Mouse (Mus musculus) hindbrain, postnatal 0 days (tissue): Measurements from ENCODE around the gene Zfp385c. TPM values are rescaled to one million over a fixed set of nuclear protein-coding genes. Genes with fewer than 3 reads are reported as not detected.

Experiments
- ATAC-seq: fragments of 200-750 bp; cut with Nextera tagmentation; 2 replicates; pipeline ENCODE4 v1.8.0; 2017; ENCODE audit warnings: mild to moderate bottlenecking, moderate TSS enrichment, moderate library complexity
- DNase-seq: peaks from one replicate; pipeline ENCODE4 v3.0.0-alpha.2; 2015; ENCODE audit warnings: low spot score
- H3K27ac ChIP-seq: fragments of 300-500 bp; sonication (generic); 2 replicates; pipeline ENCODE4 v1.5.1; 2014; ENCODE audit warnings: mild to moderate bottlenecking
- H3K27me3 ChIP-seq: fragments of 300-500 bp; sonication (generic); 2 replicates; pipeline ENCODE4 v1.6.1; 2014; ENCODE audit warnings: low read length, mixed read lengths; ENCODE audit not compliant: insufficient read depth
- H3K36me3 ChIP-seq: fragments of 300-500 bp; sonication (generic); 2 replicates; pipeline ENCODE4 v1.6.1; 2014; ENCODE audit warnings: low read length, mixed read lengths; ENCODE audit not compliant: insufficient read depth
- H3K4me1 ChIP-seq: fragments of 300-500 bp; sonication (generic); 2 replicates; pipeline ENCODE4 v1.6.1; 2014; ENCODE audit warnings: antibody characterized with exemption, low read length, mixed read lengths; ENCODE audit not compliant: insufficient read depth
- H3K4me2 ChIP-seq: fragments of 300-500 bp; sonication (generic); 2 replicates; pipeline ENCODE4 v1.6.1; 2014; ENCODE audit warnings: low read depth, mild to moderate bottlenecking, low read length, moderate library complexity, mixed read lengths
- H3K4me3 ChIP-seq: fragments of 300-500 bp; sonication (generic); 2 replicates; pipeline ENCODE4 v1.5.1; 2014; ENCODE audit warnings: low read length
- H3K9ac ChIP-seq: fragments of 300-500 bp; sonication (generic); replicated peaks from 2 replicates; pipeline ENCODE4 v1.6.1; 2014; ENCODE audit warnings: mild to moderate bottlenecking, low read length, moderate library complexity, mixed read lengths
- H3K9me3 ChIP-seq: fragments of 300-500 bp; sonication (generic); 2 replicates; pipeline ENCODE4 v1.6.1; 2016; ENCODE audit warnings: low read length, mixed read lengths
- CTCF ChIP-seq: IDR thresholded peaks from 2 replicates; pipeline ENCODE4 v1.5.1; 2016; ENCODE audit warnings: antibody characterized with exemption, control low read depth, low read depth
- WGBS: fragments of 180-500 bp; shearing (Covaris S2); extraction: QIAGEN DNeasy Blood & Tissue Kit; methylation state at CpG from one replicate; pipeline ENCODE4 v1.1.7; 2014; 5-methylcytosine and 5-hydroxymethylcytosine counted together
- polyA plus RNA-seq: library from polyadenylated mRNA; unstranded; fragments of >200 nt; fragmentation: Nextera tagmentation; extraction: Ambion mirVana; gene quantifications from 2 replicates; pipeline ENCODE4 v1.2.1, GENCODE M21; 2015
- total RNA-seq: library from RNA; depleted of rRNA; stranded (reverse); fragments of >200 nt; gene quantifications from 2 replicates; pipeline ENCODE4 v1.2.3, GENCODE M21; 2014

The Zfp385c gene
- total and polyA plus RNA-seq, 2 experiments from 2014 or later = 9.8 to 10.0 TPM

GRCm38 (mm10) chr11:100719312-100719711 is 27.1 kb upstream of the Zfp385c start:
- H3K4me2 ChIP-seq = no peak overlapping the region
- ATAC-seq (no peak), DNase-seq (no peak)
- no peaks in the 10 kb centered on the region for H3K9me3 ChIP-seq
- H3K4me1 ChIP-seq = peaks cover 8% of the 10 kb centered on the region; the same call in 1 of the 2 replicates
- H3K4me3 ChIP-seq = no peak overlapping the region
- H3K9ac ChIP-seq = no peak overlapping the region
- 67% methylated on average over 3 of the region's 3 CpGs for WGBS
- H3K27ac ChIP-seq = 0 out of 2 replicates have a peak overlapping the region, but pooled peaks have one; percentile 28
- no peaks in the 10 kb centered on the region for H3K27me3 ChIP-seq
- H3K36me3 ChIP-seq = peaks cover 25% of the 10 kb centered on the region
- no peak for TF ChIP-seq CTCF

GRCm38 (mm10) chr11:100718866-100719265 is 26.6 kb upstream of the Zfp385c start:
- Histone ChIP-seq H3K36me3 (peaks cover 25% of the 10 kb centered on the region), H3K4me1 (peaks cover 8% of the 10 kb centered on the region; the same call in 1 of the 2 replicates), H3K9me3 (no peaks in the 10 kb centered on the region), H3K9ac (no peak overlapping the region), H3K27ac (no peak overlapping the region), H3K4me3 (no peak overlapping the region), H3K27me3 (no peaks in the 10 kb centered on the region), H3K4me2 (no peak overlapping the region)
- WGBS = 82% methylated on average over 4 of the region's 4 CpGs
- ATAC-seq = no peak
- no peak for TF ChIP-seq CTCF
- no peak for DNase-seq

- WGBS = 84% methylated on average over 7 of the region's 7 CpGs
- peaks cover 25% of the 10 kb centered on the region for H3K36me3 ChIP-seq
- TF ChIP-seq CTCF = no peak
Observed at GRCm38 (mm10) chr11:100718462-100718861, 26.2 kb upstream of the Zfp385c start.

GRCm38 (mm10) chr11:100716649-100717048 is 24.4 kb upstream of the Zfp385c start:
- DNase-seq (no peak), ATAC-seq (no peak)
- Histone ChIP-seq H3K4me2 (no peak overlapping the region), H3K36me3 (peaks cover 25% of the 10 kb centered on the region), H3K4me3 (no peak overlapping the region), H3K27ac (no peak overlapping the region), H3K9ac (no peak overlapping the region), H3K9me3 (no peaks in the 10 kb centered on the region), H3K27me3 (no peaks in the 10 kb centered on the region), H3K4me1 (peaks cover under 1% of the 10 kb centered on the region; the same call in 1 of the 2 replicates)
- TF ChIP-seq CTCF = no peak
- WGBS = 84% methylated on average over 3 of the region's 3 CpGs

More at GRCm38 (mm10) chr11:100718462-100718861, 26.2 kb upstream of the Zfp385c start:
- no peak for ATAC-seq
- no peak overlapping the region for H3K9ac ChIP-seq
- no peak overlapping the region for H3K4me2 ChIP-seq
- H3K4me3 ChIP-seq = no peak overlapping the region
- peaks cover 8% of the 10 kb centered on the region; the same call in 1 of the 2 replicates for H3K4me1 ChIP-seq
- H3K27me3 ChIP-seq = no peaks in the 10 kb centered on the region
- no peak overlapping the region for H3K27ac ChIP-seq
- no peaks in the 10 kb centered on the region for H3K9me3 ChIP-seq
- no peak for DNase-seq

- ATAC-seq (no peak), DNase-seq (no peak)
- no peak overlapping the region for H3K27ac ChIP-seq
- no peak for TF ChIP-seq CTCF
- no peaks in the 10 kb centered on the region for H3K9me3 ChIP-seq
- H3K27me3 ChIP-seq = no peaks in the 10 kb centered on the region
- H3K4me2 ChIP-seq = no peak overlapping the region
- 69% methylated on average over 6 of the region's 6 CpGs for WGBS
- H3K36me3 ChIP-seq = peaks cover 29% of the 10 kb centered on the region
- H3K4me1 ChIP-seq = peaks cover 6% of the 10 kb centered on the region; the same call in 1 of the 2 replicates
- no peak overlapping the region for H3K4me3 ChIP-seq
- no peak overlapping the region for H3K9ac ChIP-seq
Observed at GRCm38 (mm10) chr11:100714948-100715347, 22.7 kb upstream of the Zfp385c start.

- ATAC-seq = no peak
- H3K4me2 ChIP-seq = peak overlapping the region; percentile 33; the same call in 1 of the 2 replicates
- peaks cover 30% of the 10 kb centered on the region for H3K36me3 ChIP-seq
- WGBS = 47% methylated on average over 6 of the region's 6 CpGs
- peaks cover 6% of the 10 kb centered on the region; the same call in 1 of the 2 replicates for H3K4me1 ChIP-seq
- H3K4me3 ChIP-seq = no peak overlapping the region
- TF ChIP-seq CTCF = peak; percentile 91
- no peaks in the 10 kb centered on the region for H3K27me3 ChIP-seq
- no peak overlapping the region; the same call in 1 of the 2 replicates for H3K9ac ChIP-seq
- peak; percentile 90 for DNase-seq
- H3K9me3 ChIP-seq = no peaks in the 10 kb centered on the region
- no peak overlapping the region; the same call in 1 of the 2 replicates for H3K27ac ChIP-seq
Observed at GRCm38 (mm10) chr11:100714534-100714915, 22.3 kb upstream of the Zfp385c start.
